Mouse (Mus musculus) heart, embryonic 11.5 days (tissue): Measurements from ENCODE around the gene Zfand2b. TPM values are rescaled to one million over a fixed set of nuclear protein-coding genes. Genes with fewer than 3 reads are reported as not detected.
A peak's percentile ranks its signal among the peaks of the same experiment; 100 is the strongest.

ENCODE experiments used
- ATAC-seq: fragments of 200-750 bp; cut with Nextera tagmentation; replicated peaks from 2 replicates; pipeline ENCODE4 v1.8.0; 2017; ENCODE audit warnings: moderate library complexity; ENCODE audit not compliant: insufficient number of reproducible peaks, low FRiP score, low TSS enrichment
- H3K27ac ChIP-seq: fragments of 300-500 bp; sonication (generic); 2 replicates; pipeline ENCODE4 v1.5.1; 2014; ENCODE audit warnings: mild to moderate bottlenecking, low read depth, low read length
- H3K27me3 ChIP-seq: fragments of 300-500 bp; sonication (generic); 2 replicates; pipeline ENCODE4 v1.6.1; 2014; ENCODE audit warnings: mild to moderate bottlenecking, low read length, mixed read lengths; ENCODE audit not compliant: control insufficient read depth, insufficient read depth
- H3K36me3 ChIP-seq: fragments of 300-500 bp; sonication (generic); 2 replicates; pipeline ENCODE4 v1.6.1; 2014; ENCODE audit warnings: mild to moderate bottlenecking, low read length, moderate library complexity, mixed read lengths; ENCODE audit not compliant: control insufficient read depth, insufficient read depth
- H3K4me1 ChIP-seq: fragments of 300-500 bp; sonication (generic); 2 replicates; pipeline ENCODE4 v1.6.1; 2014; ENCODE audit warnings: low read length; ENCODE audit not compliant: control insufficient read depth, insufficient read depth
- H3K4me2 ChIP-seq: fragments of 300-500 bp; sonication (generic); 2 replicates; pipeline ENCODE4 v1.6.1; 2014; ENCODE audit warnings: mild to moderate bottlenecking, moderate library complexity
- H3K4me3 ChIP-seq: fragments of 300-500 bp; sonication (generic); 2 replicates; pipeline ENCODE4 v1.5.1; 2014; ENCODE audit warnings: low read depth, low read length
- H3K9ac ChIP-seq: fragments of 300-500 bp; sonication (generic); 2 replicates; pipeline ENCODE4 v1.6.1; 2014; ENCODE audit warnings: mild to moderate bottlenecking, low read depth, low read length, moderate library complexity
- H3K9me3 ChIP-seq: fragments of 300-500 bp; sonication (generic); replicated peaks from 2 replicates; pipeline ENCODE4 v1.6.1; 2016; ENCODE audit warnings: low read length; ENCODE audit not compliant: control insufficient read depth
- WGBS: fragments of 180-500 bp; shearing (Covaris S2); extraction: QIAGEN DNeasy Blood & Tissue Kit; methylation state at CpG from one replicate; pipeline ENCODE4 v1.1.7; 2014; ENCODE audit not compliant: insufficient replicate concordance; 5-methylcytosine and 5-hydroxymethylcytosine counted together
- polyA plus RNA-seq: library from polyadenylated mRNA; unstranded; fragments of >200 nt; fragmentation: Nextera tagmentation; extraction: Ambion mirVana; gene quantifications from 2 replicates; pipeline ENCODE4 v1.2.1, GENCODE M21; 2014

Zfand2b gene
- polyA plus RNA-seq, 1 experiment from 2014 or later: 31.9 TPM

DNA sequence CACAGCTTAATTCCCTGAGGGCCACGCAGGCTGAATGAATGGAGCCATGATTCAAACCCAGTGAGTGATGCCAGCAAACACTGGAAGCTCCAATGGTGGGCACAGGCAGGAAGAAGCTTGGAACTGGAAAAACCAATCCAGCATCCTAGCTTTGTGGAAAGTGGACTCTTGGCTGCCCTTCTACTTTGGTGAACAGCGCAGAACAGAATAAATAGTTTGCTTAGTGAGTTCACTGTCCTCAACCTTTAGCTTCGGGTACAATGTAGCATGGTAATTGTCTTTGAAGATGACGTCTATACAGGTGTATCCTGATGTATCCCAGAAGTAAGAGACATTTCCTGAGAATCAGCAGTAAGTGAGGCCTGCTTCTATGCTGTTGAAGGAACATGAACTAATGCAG, 19.7 kb upstream of the Zfand2b start:
- Histone ChIP-seq H3K27me3 (no peaks in the 10 kb centered on the region), H3K27ac (no peak overlapping the region), H3K9ac (no peak overlapping the region), H3K4me1 (no peaks in the 10 kb centered on the region), H3K4me2 (no peak overlapping the region), H3K4me3 (no peak overlapping the region), H3K9me3 (no peaks in the 10 kb centered on the region), H3K36me3 (peaks cover 29% of the 10 kb centered on the region)
- WGBS: 86% methylated on average over 4 of the region's 4 CpGs
- ATAC-seq: no peak

DNA sequence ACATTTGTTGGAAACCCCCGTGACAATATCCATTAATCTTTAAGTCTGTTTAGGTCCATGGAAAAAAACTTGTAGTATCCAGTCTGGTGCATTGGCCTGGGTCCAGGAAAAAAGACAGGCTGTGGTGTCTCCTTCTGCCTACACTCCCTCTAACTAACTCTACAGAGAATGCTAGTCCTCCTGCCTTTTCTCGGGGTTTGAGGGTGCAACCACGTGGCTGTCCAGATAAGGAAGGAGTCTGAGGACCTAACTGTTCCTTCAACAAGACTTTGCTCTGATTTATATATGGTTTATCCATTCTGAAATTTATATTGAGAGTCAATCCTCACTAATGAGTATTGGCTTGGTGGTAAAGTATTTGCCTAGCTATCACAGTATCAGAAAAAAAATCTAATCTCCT, 12.6 kb upstream of the Zfand2b start:
- Histone ChIP-seq H3K4me1 (no peaks in the 10 kb centered on the region), H3K36me3 (no peaks in the 10 kb centered on the region), H3K4me3 (no peak overlapping the region), H3K4me2 (no peak overlapping the region), H3K27ac (no peak overlapping the region), H3K9ac (no peak overlapping the region), H3K27me3 (no peaks in the 10 kb centered on the region), H3K9me3 (no peaks in the 10 kb centered on the region)
- ATAC-seq: no peak
- WGBS: 48% methylated on average over 3 of the region's 3 CpGs

GRCm38 (mm10) chr1:75158990-75159389, 9.5 kb upstream of the Zfand2b start:
- Histone ChIP-seq H3K27ac (no peak overlapping the region), H3K9me3 (no peaks in the 10 kb centered on the region), H3K4me2 (no peak overlapping the region), H3K4me3 (no peak overlapping the region), H3K9ac (no peak overlapping the region), H3K36me3 (no peaks in the 10 kb centered on the region), H3K4me1 (no peaks in the 10 kb centered on the region), H3K27me3 (no peaks in the 10 kb centered on the region)
- ATAC-seq: no peak

GRCm38 (mm10) chr1:75159540-75160255, 8.7 kb upstream of the Zfand2b start:
- Histone ChIP-seq H3K9ac (no peak overlapping the region), H3K36me3 (no peaks in the 10 kb centered on the region), H3K27me3 (no peaks in the 10 kb centered on the region), H3K27ac (no peak overlapping the region), H3K4me3 (no peak overlapping the region), H3K4me1 (no peaks in the 10 kb centered on the region), H3K4me2 (no peak overlapping the region), H3K9me3 (no peaks in the 10 kb centered on the region)
- WGBS: 42% methylated on average over 5 of the region's 5 CpGs
- ATAC-seq: no peak

GRCm38 (mm10) chr1:75160256-75160617, 8.2 kb upstream of the Zfand2b start:
- Histone ChIP-seq H3K27me3 (no peaks in the 10 kb centered on the region), H3K4me3 (no peak overlapping the region), H3K27ac (no peak overlapping the region), H3K9ac (no peak overlapping the region), H3K9me3 (no peaks in the 10 kb centered on the region), H3K36me3 (no peaks in the 10 kb centered on the region), H3K4me1 (no peaks in the 10 kb centered on the region), H3K4me2 (no peak overlapping the region)
- ATAC-seq: no peak
- 54% methylated on average over 4 of the region's 4 CpGs for WGBS

DNA sequence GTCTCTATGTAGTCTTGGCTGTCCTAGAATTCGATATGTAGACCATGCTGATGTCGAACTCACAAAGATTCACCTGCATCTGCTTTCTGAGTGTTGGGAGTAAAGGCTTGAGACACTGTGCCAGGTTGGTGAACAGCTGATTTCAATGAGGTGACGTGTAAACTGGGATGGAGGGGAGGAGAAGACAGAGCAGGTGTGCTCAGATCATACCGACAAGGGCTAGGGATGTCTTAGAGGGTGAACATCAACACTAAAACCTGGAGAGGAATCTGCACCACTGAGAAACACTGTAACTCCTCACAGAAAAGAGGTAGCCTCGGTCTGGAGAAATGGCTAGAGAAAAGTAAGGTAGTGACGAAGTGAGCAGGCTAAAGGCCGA, 364 bp upstream of the Zfand2b start:
- H3K9ac ChIP-seq: peak overlapping the region; percentile 77
- H3K27ac ChIP-seq: peak overlapping the region; percentile 59
- H3K27me3 ChIP-seq: no peaks in the 10 kb centered on the region
- peaks cover 6% of the 10 kb centered on the region; the same call in 1 of the 2 replicates for H3K4me1 ChIP-seq
- peaks cover 17% of the 10 kb centered on the region for H3K36me3 ChIP-seq
- ATAC-seq: 0 out of 2 replicates have a peak, but pooled peaks have one; percentile 1
- WGBS: 8% methylated on average over 7 of the region's 7 CpGs
- peak overlapping the region; percentile 75 for H3K4me2 ChIP-seq
- peak overlapping the region; percentile 58 for H3K4me3 ChIP-seq
- H3K9me3 ChIP-seq: no peaks in the 10 kb centered on the region

- peak overlapping the region; percentile 93 for H3K4me2 ChIP-seq
- H3K4me1 ChIP-seq: peaks cover 12% of the 10 kb centered on the region; the same call in 1 of the 2 replicates
- no peaks in the 10 kb centered on the region for H3K27me3 ChIP-seq
- H3K27ac ChIP-seq: peak overlapping the region; percentile 47
- peak overlapping the region; percentile 56 for H3K4me3 ChIP-seq
- 6% methylated on average over 23 of the region's 23 CpGs for WGBS
- no peaks in the 10 kb centered on the region for H3K9me3 ChIP-seq
- H3K9ac ChIP-seq: peak overlapping the region; percentile 76
- peaks cover 16% of the 10 kb centered on the region for H3K36me3 ChIP-seq
- peak; percentile 50 for ATAC-seq
Measured at GRCm38 (mm10) chr1:75179334-75180104, 11.1 kb downstream of the Zfand2b start.

GRCm38 (mm10) chr1:75180105-75180590, 11.7 kb downstream of the Zfand2b start, which contains the start of gene Abcb6:
TSS of gene Abcb6 (minus strand) at chr1:75180392.
- H3K36me3 ChIP-seq: peaks cover 20% of the 10 kb centered on the region

More at GRCm38 (mm10) chr1:75180105-75180590, 11.7 kb downstream of the Zfand2b start, which contains the start of gene Abcb6:
- H3K27me3 ChIP-seq: no peaks in the 10 kb centered on the region
- H3K4me1 ChIP-seq: peaks cover 12% of the 10 kb centered on the region; the same call in 1 of the 2 replicates
- H3K27ac ChIP-seq: peak within 1 kb of the TSS; percentile 47
- peak within 1 kb of the TSS; percentile 56 for H3K4me3 ChIP-seq
- peak within 1 kb of the TSS; percentile 93 for H3K4me2 ChIP-seq
- ATAC-seq: peak; percentile 86
- H3K9me3 ChIP-seq: no peaks in the 10 kb centered on the region
- WGBS: under 1% methylated on average over 31 of the region's 31 CpGs
- H3K9ac ChIP-seq: peak within 1 kb of the TSS; percentile 76
